Mouse (Mus musculus) C2C12 (cell line): ENCODE data around the gene Shisa5.

ENCODE experiments used
- CTCF ChIP-seq: IDR thresholded peaks from one replicate; pipeline ENCODE4 v1.5.1; 2011; ENCODE audit not compliant: control insufficient read depth, insufficient read depth, insufficient read length
- FOSL1 ChIP-seq: IDR thresholded peaks from one replicate; pipeline ENCODE4 v1.8.0; 2011; ENCODE audit warnings: mild to moderate bottlenecking, low read length; ENCODE audit not compliant: poor library complexity, insufficient read depth, severe bottlenecking
- MAX ChIP-seq: IDR thresholded peaks from one replicate; pipeline ENCODE4 v1.6.1; 2011; ENCODE audit warnings: mild to moderate bottlenecking, control low read depth
- MYOD1 ChIP-seq: IDR thresholded peaks from one replicate; pipeline ENCODE4 v1.6.1; 2011; ENCODE audit warnings: low read depth; ENCODE audit not compliant: control insufficient read depth, insufficient read length
- USF1 ChIP-seq: IDR thresholded peaks from one replicate; pipeline ENCODE4 v1.6.1; 2011; ENCODE audit warnings: low read depth, mild to moderate bottlenecking, control low read depth, moderate library complexity

- TF ChIP-seq CTCF (no peak), MYOD1 (no peak), USF1 (no peak), FOSL1 (no peak), MAX (no peak)
These were observed at the start of gene Shisa5 for GRCm38 (mm10) chr9:109038086-109038895.
